Mouse (Mus musculus): ENCODE data around the gene BC048403.
"Not testable (repeated sequence)": the region's sequence is repeated elsewhere in the genome, so short reads cannot be mapped to it uniquely, and the experiment has no call there.

The BC048403 gene

DNA sequence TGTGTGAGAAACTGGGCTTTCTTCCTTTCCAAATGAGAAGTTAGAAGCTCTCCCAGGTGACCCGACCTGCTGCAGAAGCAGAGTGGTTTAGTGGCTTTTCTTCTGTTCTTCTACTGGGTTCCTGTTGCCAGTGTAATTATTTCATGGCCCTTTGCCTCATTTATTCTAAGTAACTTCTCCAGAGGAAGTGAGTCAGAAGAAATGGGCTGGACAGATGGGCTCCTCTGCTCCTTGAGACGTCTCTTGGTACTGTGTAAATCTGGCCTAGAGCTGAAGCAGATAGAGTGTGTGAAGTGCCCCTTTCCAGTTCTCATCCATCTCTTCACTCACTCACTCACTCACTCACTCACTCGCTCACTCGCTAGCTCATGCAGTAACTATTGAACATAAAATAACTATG lies 16.9 kb downstream of the BC048403 start:
- no peak for DNase-seq (ENCODE audit: low read depth, low spot score)

DNA sequence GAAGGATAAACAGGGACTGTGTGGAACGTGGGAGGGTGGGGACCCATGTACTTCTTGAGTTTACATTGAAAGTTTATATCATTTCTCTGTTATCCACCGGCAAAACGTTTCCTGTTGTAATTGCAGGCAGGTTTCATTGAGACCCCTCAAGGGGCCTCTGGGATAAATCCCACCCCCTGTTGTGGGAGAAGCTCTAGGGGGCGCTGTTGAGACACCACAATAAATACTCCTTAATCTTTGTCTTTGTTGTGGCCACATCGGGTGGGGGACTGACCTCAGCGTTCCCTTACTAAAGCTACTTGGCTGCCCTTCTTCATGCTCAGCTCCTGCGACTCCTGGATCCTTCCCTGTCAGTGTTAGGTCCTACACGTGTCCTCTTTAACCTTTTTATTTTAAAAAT lies 19.4 kb downstream of the BC048403 start:
- DNase-seq (ENCODE audit: low read depth, low spot score), result no peak

DNA sequence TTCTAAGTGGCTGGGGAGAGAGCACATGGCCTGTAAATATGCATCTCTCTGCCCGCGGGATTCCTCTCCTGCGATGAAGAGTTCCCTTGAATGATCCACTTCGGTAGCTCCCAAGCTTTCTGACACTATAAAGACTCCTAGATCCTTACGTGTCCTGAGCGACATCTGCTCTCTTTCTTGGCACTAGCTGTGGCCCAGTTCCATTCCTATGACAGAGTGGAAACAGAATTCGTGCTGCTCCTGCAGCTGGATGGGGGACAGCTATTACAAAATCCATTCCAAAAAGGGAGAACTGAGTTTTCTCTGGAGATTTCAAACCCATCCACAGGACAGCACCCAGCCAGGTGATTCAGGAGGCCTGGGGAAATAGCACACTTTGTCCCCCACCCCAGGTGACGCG lies 22.4 kb downstream of the BC048403 start:
- DNase-seq (ENCODE audit: low read depth, low spot score), result peak; percentile 56

DNA sequence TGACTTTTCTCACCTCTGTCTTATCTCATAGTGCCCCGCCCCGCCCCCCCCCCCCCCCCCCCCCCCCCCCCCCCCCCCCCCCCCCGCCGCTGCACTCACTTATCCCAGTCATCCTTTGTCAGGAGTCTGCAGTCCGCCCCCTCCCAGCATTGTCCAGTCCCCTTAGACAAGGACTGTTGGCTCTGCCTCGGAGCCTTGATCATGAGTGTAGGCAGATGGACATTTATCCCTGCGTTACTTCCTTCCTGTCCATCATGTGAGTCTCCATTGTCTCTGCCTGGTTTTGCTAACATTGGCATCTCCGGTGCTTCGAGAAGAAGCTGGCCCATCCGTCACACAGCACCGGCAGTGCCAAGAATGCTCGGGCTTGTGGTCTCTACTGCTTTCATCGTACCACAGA lies 23.5 kb downstream of the BC048403 start:
- DNase-seq (ENCODE audit: low read depth, low spot score), result no peak

DNA sequence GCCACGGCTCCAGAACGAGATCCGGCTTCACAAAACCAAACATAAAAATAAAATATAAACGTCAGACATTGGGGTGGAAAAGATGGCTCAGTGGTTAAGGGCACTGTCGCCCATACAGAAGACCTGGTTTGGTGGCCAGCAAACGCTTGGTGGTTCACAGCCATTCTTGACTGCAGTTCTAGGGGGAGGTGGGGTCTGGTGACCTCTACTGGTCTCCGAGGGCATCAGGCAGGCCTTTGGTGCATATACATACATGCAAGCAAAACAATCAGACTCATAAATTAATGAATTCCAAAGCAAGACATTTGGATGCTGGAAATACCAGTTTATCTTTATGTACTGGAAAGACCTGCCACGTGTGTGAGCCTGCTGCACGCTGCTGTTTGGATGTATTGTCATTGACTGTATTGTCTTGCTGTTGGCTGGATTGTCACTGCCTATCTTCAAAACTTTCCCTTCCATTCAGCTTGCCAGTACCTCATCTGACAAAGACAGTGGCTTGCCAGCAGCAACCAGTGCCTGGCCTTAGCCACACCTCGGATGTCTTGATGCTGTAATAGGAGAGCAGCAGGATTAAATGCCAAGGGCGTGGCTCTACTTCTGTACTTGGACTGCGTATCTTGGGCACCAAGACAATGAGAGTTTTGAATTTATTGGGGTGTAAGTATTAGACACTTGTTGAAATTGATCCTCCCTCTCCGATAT lies 24.9 kb downstream of the BC048403 start:
- no peak for DNase-seq (ENCODE audit: low read depth, low spot score)

DNA sequence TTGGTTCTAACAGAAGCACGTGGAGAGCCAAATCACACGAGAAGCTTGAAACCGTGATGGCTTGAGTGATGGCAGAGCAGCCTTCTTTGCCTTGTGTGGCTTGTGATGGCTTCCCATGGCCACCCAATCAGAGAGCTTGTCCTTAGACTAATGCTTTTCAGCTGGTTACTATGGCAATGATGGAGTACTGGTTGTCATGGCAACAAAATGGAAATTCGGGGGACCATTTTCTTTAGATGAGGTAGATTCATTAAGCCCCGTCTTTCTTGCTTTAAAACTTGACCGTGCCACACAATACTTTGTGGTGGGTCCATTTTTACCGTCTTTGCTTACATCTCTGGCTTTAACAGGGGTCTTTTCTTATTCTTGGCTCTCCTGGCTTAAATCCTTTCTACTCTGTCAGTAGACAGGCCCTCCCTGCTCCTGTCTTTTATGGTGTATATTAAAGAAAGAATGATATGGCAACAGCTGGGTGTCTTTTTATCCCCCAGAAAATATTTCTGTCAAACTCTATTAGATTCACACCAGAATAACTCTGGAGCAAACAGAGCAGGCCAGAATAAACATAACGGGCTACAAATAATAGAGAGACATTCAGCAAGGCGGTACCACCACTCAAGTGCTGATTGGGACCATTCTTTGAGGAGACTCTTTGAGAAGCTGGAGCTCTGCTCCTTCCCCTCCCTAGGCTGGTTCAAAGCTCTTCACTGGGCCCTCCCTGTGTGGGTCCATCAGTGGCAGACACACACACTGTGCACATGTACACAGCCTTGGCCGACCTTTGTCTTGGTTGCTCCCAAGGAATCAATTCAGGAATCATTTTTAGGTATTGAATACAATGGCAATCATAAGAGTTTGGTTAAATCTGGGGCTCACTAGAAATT lies 25.7 kb downstream of the BC048403 start:
- DNase-seq (ENCODE audit: low read depth, low spot score), result no peak

DNA sequence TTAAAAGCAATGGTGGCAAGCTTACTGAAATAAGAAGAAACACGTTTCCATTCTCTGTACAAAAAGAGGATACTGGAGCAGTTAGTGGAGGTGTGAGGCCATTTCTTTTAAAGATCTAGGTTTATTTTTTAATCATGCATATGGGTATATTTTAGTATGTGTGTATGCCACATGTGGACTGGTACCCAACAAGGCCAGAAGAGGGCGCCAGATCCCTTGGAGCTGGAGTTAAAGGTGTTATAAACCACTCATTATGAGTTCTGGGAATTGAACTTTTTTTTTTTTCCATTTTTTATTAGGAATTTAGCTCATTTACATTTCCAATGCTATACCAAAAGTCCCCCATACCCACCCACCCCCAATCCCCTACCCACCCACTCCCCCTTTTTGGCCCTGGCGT lies 27.6 kb downstream of the BC048403 start:
- not testable (repeated sequence) for DNase-seq (ENCODE audit: low read depth, low spot score)

DNA sequence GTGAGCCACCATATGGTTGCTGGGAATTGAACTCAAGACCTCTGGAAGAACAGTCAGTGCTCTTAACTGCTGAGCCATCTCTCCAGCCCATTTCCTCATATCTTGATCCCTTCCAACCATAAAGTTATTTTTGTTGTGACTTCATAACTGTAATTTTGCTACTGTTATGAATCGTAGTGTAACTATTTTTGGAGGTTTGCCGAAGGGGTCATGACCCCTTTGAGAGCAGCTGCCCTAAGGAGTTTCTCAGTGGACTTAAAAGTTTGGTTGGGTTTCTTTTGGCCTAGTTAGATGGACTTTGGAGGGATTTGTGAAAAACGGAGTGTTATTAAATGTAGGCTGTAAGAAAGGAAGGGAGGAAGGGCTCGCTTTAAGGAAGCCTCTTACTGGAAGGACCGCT lies 30.0 kb downstream of the BC048403 start:
- DNase-seq (ENCODE audit: low read depth, low spot score), result no peak

DNA sequence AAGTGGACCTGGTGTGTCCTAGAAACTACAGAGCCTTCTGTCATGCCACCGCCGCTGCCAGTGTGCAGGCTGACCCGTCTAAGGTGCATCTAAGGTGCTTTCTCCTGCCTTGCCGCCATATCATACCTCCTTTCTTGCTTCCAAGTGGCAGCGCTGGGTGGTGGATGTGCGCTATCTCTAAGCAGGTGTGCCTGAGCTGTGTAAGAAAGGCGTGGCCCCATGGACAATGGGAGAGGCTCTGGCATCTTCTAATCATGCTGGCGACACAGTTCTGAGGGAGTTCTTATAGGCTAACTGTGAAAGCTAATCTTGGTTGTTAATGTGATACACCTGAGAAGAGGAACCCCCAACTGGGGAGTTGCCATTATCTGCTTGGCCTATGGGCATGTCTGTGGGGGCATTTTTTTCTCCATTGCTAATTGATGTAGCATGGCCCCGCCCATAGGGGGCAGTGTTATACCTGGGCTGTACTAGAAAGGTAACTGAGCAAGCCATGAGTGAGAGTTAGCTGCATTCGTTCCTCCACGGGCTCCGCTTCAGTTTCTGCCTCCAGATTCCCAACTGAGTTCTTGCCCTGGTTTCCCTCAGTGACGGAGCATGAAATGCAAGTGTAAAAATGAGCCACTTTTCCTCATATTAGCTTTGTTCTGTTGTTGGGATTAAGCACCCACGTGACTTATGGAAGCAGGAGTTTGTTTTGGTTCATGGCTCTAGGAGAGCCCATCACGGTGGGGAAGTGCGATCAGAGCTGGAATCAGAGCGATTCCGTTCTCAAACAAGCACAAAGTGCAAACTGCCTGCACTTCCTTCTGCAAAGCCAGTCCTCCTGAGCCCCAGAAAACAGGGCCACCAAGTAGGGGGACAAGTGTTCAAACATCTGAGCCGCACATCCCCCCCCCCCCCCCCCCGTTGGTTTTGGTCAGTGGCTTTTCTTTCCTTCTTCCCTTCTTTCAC lies 31.2 kb downstream of the BC048403 start:
- no peak for DNase-seq (ENCODE audit: low read depth, low spot score)

DNA sequence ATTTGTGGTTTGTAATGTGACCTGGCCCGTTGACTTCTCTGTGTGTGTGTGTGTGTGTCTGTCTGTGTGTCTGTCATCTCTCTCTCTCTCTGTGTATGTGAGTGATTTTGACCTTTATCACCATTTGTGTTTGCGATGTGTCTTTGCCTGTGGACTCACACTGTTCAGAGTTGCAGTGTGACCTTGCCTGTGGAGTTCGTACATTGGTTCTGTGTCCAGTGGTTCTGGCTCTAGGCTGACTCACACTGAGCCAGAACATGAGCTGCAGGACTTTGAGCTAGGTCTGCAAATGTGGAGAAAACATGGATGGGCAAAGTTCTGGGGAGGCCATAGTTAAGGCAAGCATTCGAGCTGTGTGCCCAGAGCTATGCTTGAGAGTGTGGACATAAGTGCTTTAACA lies 34.1 kb downstream of the BC048403 start:
- DNase-seq (ENCODE audit: low read depth, low spot score), result no peak

DNA sequence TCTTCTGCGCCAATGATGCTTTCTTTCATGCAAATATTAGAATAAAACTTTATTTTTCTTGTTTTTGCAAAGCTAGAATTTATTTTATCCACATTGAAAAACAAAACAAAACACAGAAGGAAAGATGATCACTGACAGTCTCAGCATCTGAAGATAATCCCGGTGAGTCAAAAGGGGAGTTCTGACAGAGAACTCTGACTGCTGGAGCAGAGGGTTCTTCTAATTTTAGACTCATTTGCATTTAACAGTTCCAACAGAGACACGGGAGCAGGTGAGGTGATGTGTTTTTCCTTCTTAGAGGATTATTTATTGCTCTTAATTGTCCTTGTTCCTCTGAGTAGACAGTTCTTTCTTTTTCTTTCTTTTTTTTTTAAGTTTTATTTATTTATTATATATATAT lies 36.3 kb downstream of the BC048403 start:
- DNase-seq (ENCODE audit: low read depth, low spot score), result no peak

DNA sequence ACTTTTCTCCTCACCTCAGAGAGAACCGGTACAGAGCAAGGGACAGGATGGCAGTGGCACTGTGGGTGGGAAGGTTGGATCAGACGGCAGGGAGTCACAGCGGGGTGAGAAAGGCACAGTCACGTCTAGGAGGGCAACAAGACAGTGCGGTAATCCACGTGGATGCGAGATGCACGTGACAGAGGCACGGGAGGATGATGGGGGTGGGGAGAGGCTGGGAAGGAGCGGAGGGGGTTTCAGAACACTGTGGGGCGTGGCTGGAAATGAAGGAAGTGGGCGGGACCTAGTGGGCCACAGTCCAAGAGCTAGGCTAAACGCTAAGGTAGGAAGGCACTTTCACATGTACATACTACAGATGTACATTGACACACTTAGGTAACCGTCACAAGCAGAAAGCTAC lies 41.4 kb downstream of the BC048403 start:
- no peak for DNase-seq (ENCODE audit: low read depth, low spot score)

DNA sequence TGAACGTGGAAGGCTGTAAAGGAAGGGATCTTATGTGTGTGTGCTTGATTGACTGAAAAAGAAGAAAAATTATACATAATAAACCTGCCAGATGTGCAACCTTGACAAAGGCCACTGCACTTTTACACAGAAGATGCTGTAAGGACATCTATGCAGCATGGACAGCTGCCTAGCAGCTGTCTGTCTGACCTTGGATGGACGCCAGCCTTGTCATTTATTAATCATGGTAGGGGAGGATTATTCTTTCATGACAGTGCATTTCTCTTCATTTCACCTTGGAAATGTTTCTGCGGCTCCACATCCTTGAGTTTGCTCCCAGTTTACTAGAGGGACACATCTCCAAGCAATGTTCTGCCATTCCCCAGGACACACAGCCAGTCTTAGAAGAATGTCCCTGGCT lies 48.8 kb downstream of the BC048403 start:
- no peak for DNase-seq (ENCODE audit: low read depth, low spot score)

DNA sequence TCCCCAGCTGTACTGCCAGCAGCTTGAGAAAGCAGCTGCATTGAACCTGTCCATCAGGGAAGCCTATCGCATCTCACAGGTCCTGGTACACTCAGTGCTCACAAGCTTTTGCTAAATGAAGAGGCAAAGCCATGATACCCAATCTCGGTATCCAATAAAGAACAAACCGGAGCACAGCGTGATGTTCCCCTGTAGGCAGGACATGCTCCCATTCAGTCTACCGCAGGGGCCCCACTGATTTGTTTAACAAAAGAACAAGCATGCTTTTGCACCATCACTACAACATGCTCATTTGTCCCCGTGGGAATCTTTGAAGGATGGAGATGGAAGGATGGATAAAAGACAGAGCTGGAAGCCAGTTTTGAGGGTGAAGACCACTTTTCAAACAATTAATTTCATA lies 50.3 kb downstream of the BC048403 start:
- DNase-seq (ENCODE audit: low read depth, low spot score), result no peak

DNA sequence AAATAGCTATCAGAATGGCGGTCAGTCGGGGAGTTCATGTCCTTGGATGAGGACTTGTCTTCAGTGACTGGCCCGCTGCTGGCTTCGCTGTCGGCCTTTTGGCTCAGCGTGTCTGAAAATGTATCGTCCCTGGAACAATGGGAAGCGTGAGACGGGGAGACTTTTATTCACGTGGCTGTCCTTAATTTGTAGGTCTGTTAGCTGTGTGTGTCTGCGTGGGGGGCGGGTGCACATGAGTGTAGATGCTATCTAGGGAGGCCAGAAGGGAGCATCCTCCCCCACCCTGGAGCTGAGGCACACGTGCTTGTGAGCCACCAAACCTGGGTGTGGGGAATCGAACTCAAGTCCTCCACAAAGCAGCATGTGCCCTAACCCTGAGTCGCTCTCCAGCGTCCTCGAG lies 52.9 kb downstream of the BC048403 start:
- DNase-seq (ENCODE audit: low read depth, low spot score), result no peak

DNA sequence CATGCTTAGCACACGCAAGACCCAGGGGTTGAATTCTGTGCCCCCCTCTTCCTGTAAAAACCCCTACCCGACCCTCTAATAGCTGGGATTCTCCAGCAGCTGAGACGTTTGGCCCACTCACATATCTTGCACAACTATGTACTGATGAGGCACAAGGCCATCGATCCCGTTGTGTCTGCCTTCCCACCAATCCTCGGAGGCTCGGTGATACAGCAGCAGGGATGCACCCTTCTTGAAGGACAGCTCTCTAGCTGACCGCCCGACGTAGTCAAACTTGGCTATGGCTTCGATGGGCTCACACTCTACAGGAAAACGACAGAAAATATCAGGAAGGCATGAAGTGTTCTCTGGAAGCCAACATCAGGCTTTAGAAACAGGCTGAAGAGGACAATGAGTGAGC lies 54.7 kb downstream of the BC048403 start:
- DNase-seq (ENCODE audit: low read depth, low spot score), result no peak

DNA sequence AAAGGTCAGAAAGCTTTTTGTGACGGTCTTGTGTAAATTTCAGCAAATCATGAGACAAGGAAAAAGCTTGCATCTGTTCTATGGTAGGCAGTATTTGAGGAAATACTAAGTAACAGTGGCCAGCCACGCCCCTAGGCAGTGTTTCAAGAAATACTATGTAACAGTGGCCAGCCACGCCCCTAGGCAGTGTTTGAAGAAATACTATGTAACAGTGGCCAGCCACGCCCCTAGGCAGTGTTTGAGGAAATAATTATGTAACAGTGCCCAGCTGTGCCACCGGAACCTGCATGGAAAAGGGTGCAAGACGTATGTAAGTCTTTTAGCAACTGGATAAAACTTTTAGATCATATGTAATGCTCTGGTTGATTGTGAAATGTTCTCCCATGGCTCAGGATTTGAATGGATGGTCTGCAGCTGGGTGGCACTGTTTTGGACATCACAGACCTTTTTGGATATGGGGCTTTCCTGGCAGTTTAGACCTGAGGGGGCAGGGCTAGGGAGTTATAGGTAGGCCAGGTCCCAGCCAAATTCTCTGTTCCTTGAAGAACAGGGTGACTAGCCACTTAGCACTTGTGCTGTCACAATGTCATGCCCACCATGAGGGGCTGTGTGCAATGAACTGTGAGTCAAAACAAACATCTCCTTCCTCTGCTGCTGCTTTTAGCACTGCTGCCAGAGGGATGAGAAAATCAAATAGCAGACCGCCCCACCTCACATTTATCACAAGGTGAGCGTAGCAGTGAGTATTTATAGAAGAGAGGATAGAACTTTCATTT lies 56.5 kb downstream of the BC048403 start:
- DNase-seq (ENCODE audit: low read depth, low spot score), result peak; percentile 10

DNA sequence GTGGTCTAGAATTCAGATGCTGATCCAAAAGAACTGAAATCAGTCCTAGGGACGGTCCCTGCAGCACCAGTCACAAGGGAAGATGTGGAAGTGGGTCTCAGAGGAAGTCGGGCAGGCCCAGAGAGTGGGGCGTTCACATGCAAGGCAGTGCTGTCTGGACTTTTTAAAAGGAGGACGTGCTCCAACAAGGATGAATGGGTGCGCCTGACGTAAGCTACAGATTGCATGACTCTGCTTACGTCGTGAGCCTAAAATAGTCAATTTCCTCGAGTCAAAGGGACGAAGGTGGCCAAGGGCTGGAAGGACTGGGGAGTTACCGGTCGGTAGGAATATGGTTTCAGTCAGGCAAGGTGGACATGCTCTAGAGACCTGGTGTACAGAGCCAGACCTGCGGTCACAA lies 60.3 kb downstream of the BC048403 start:
- no peak for DNase-seq (ENCODE audit: low read depth, low spot score)

All from skeletal muscle tissue, adult 2 months (tissue).